Mouse (Mus musculus): ENCODE data around the gene Olfr545. TPM values are rescaled to one million over a fixed set of nuclear protein-coding genes. Genes with fewer than 3 reads are reported as not detected.

The Olfr545 gene
- polyA plus RNA-seq, 1 experiment, result not detected

DNA sequence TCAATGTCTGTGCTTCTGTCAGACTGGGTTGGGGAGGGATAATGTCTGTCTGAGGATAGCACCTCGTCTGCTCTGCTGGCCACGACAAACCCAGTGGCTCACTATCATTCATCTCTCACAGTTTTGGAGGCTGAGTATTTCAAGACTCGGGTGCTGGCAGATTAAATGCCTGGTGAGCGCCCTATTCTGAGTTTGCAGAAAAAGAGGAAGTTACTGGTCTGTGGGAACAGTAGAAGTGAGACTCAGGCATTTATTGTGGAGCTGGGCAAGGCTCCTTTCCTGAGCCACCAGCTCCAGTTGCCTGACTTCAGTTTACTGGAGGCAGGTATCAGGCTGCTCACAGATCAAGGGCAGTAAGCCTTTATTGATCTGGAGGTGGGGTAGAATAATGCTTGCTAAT lies 14.8 kb upstream of the Olfr545 start:
- Histone ChIP-seq H3K4me3 (ENCODE audit: extremely low read depth, insufficient read depth, insufficient read length) (no peak overlapping the region), H3K27me3 (ENCODE audit: control insufficient read depth, insufficient read depth, low read length) (0 out of 2 replicates have a peak, but pooled peaks cover 3% of the 10 kb centered on the region), H3K4me1 (ENCODE audit: control insufficient read depth, insufficient read depth, insufficient read length) (peaks cover 4% of the 10 kb centered on the region), H3K27ac (ENCODE audit: insufficient read depth, low read length) (no peak overlapping the region), H3K36me3 (ENCODE audit: control insufficient read depth, insufficient read depth, low read length) (no peaks in the 10 kb centered on the region)
- no peak for TF ChIP-seq CTCF (IDR thresholded peaks at IDR 0.05; ENCODE audit: extremely low read depth, insufficient read depth, insufficient read length, insufficient replicate concordance)
- TF ChIP-seq POLR2A (IDR thresholded peaks at IDR 0.05; ENCODE audit: low read depth, low read length), result no peak
- DNase-seq (ENCODE audit: low read depth in 1 of 2, low spot score in 2 of 2), result no peak
- 17% methylated on average over 4 of the region's 4 CpGs for WGBS

DNA sequence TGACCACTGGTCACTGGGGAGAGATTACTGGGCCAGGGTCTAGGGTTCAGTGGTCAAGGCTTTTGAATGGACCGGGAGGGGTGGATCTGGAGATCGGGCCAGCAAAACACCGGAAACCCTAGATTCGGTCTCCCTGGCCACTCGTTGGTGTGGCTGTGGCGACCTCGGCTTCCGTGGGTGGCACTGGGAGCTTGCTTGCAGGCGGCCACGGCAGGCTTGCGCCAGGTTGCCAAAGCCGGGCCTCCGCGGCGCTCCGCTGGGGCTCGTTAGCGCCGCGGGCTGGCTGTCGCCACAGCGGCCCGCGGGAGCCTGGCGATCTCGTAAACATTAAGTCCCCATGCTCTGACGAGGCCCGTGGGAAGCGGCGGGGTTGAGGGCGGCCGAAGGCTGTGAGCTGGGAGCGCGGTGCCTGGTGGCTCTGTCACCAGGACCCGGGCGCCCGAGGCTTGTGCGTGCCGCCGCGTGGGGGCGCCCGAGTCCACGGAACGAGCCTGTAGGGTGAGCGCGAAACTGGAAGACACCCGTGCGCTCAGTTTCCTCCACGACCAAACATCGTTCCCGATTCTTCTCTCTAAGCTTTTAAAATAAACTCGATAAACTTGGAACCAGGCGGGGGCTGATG lies 13.6 kb upstream of the Olfr545 start:
- 2% methylated on average over 54 of the region's 54 CpGs for WGBS
- DNase-seq (ENCODE audit: low read depth in 1 of 2, low spot score in 2 of 2), result peak; percentile 31 to 83
- Histone ChIP-seq H3K4me1 (ENCODE audit: control insufficient read depth, insufficient read depth, insufficient read length) (peaks cover 4% of the 10 kb centered on the region), H3K36me3 (ENCODE audit: control insufficient read depth, insufficient read depth, low read length) (no peaks in the 10 kb centered on the region), H3K27ac (ENCODE audit: insufficient read depth, low read length) (no peak overlapping the region), H3K4me3 (ENCODE audit: extremely low read depth, insufficient read depth, insufficient read length) (peak overlapping the region; percentile 45; the same call in 1 of the 2 replicates), H3K27me3 (ENCODE audit: control insufficient read depth, insufficient read depth, low read length) (0 out of 2 replicates have a peak, but pooled peaks cover 3% of the 10 kb centered on the region)
- TF ChIP-seq POLR2A (IDR thresholded peaks at IDR 0.05; ENCODE audit: low read depth, low read length) (no peak), CTCF (IDR thresholded peaks at IDR 0.05; ENCODE audit: extremely low read depth, insufficient read depth, insufficient read length, insufficient replicate concordance) (peak; percentile 90)

DNA sequence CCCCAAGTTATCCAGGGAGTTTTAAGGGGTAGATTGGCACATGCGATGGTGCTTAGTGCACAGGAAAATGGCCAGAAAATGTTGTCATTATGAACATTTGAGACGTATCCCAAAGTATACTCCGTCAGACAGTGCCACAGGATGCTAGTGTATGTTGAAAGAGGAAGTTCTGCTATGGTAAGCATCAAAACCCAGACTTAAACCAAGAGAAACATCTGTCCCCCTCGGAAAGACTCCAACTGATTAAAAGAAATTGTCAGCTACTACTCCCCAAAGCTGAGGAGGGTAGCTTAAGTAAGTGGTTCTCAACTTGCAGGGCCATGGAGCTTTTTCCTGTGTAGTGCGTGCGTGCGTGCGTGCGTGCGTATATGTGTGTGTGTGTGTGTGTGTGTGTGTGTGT lies 12.6 kb upstream of the Olfr545 start:
- Histone ChIP-seq H3K27me3 (ENCODE audit: control insufficient read depth, insufficient read depth, low read length) (0 out of 2 replicates have a peak, but pooled peaks cover 3% of the 10 kb centered on the region), H3K36me3 (ENCODE audit: control insufficient read depth, insufficient read depth, low read length) (no peaks in the 10 kb centered on the region), H3K27ac (ENCODE audit: insufficient read depth, low read length) (no peak overlapping the region), H3K4me1 (ENCODE audit: control insufficient read depth, insufficient read depth, insufficient read length) (peaks cover 4% of the 10 kb centered on the region), H3K4me3 (ENCODE audit: extremely low read depth, insufficient read depth, insufficient read length) (no peak overlapping the region)
- 56% methylated on average over 10 of the region's 10 CpGs for WGBS
- no peak for DNase-seq (ENCODE audit: low read depth in 1 of 2, low spot score in 2 of 2)
- TF ChIP-seq POLR2A (IDR thresholded peaks at IDR 0.05; ENCODE audit: low read depth, low read length) (no peak), CTCF (IDR thresholded peaks at IDR 0.05; ENCODE audit: extremely low read depth, insufficient read depth, insufficient read length, insufficient replicate concordance) (no peak)

DNA sequence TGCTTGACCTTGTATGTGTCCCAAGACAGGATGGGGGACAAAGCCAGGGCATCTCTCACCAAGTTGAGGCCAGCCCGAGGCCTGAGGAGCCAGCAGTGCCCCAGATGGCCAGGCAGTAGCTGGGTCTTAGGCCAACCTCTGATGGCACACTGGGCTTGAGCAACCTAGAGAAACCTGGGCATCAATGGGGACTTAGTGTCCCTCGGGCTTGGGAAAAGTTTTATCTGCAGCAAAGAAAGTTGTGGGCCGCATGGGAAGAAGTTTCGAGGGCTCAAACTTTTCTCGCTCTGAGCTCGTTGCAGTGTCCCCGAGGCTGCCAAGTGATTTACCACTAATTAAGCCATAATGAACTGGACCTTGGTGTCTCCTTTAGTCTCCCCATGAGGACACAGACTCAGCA lies 10.4 kb upstream of the Olfr545 start:
- no peak for DNase-seq (ENCODE audit: low read depth in 1 of 2, low spot score in 2 of 2)
- Histone ChIP-seq H3K27ac (ENCODE audit: insufficient read depth, low read length) (no peak overlapping the region), H3K4me3 (ENCODE audit: extremely low read depth, insufficient read depth, insufficient read length) (no peak overlapping the region), H3K36me3 (ENCODE audit: control insufficient read depth, insufficient read depth, low read length) (no peaks in the 10 kb centered on the region), H3K27me3 (ENCODE audit: control insufficient read depth, insufficient read depth, low read length) (0 out of 2 replicates have a peak, but pooled peaks cover 3% of the 10 kb centered on the region), H3K4me1 (ENCODE audit: control insufficient read depth, insufficient read depth, insufficient read length) (peaks cover 4% of the 10 kb centered on the region)
- 89% methylated on average over 7 of the region's 7 CpGs for WGBS
- TF ChIP-seq POLR2A (IDR thresholded peaks at IDR 0.05; ENCODE audit: low read depth, low read length), result no peak
- no peak for TF ChIP-seq CTCF (IDR thresholded peaks at IDR 0.05; ENCODE audit: extremely low read depth, insufficient read depth, insufficient read length, insufficient replicate concordance)

DNA sequence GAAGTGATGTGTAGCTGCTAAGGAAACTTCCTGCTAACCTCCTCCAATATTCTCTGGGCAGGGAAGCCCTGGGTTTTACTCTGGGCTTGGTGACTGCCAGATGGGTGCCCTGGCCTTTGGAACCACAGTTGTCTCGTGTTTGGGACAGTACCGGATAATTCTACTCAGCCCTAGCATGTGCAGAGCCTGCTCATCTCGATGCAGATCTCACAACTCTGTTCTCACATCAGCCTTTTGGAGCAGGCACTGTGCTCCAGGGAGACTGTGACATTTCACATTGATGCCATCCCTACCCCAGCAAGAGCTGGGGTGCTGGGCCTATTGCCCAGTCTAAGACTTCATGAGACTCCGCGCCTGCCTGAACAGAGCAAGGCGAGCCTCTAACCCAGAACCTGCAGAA lies 9.3 kb upstream of the Olfr545 start:
- TF ChIP-seq POLR2A (IDR thresholded peaks at IDR 0.05; ENCODE audit: low read depth, low read length), result no peak
- TF ChIP-seq CTCF (IDR thresholded peaks at IDR 0.05; ENCODE audit: extremely low read depth, insufficient read depth, insufficient read length, insufficient replicate concordance), result no peak
- no peaks in the 10 kb centered on the region for H3K36me3 ChIP-seq (ENCODE audit: control insufficient read depth, insufficient read depth, low read length)
- WGBS, result 92% methylated on average over 6 of the region's 6 CpGs
- no peak overlapping the region for H3K4me3 ChIP-seq (ENCODE audit: extremely low read depth, insufficient read depth, insufficient read length)
- peaks cover 4% of the 10 kb centered on the region for H3K4me1 ChIP-seq (ENCODE audit: control insufficient read depth, insufficient read depth, insufficient read length)
- DNase-seq (ENCODE audit: low read depth in 1 of 2, low spot score in 2 of 2), result no peak
- H3K27ac ChIP-seq (ENCODE audit: insufficient read depth, low read length), result no peak overlapping the region
- 0 out of 2 replicates have a peak, but pooled peaks cover 3% of the 10 kb centered on the region for H3K27me3 ChIP-seq (ENCODE audit: control insufficient read depth, insufficient read depth, low read length)

DNA sequence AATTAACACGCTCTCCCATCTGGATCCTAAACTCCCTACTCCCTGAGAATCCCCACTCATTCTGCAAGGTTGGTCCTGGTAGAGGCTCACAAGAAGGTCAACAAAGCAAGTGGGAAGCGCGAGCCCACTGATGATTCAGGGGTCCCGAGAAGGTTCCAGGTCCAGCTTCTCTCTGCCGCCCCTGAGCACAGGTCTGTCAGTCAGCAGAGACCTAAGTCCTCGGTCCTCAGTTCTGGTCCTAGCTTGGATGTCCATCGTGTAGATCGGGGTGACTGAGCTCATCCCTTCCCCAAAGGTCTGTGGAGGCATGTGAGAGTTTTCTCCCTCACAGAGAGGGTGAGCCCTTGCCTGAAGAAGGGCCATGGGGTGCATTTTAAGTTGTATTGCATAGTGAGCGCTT lies 8.7 kb upstream of the Olfr545 start:
- Histone ChIP-seq H3K27me3 (ENCODE audit: control insufficient read depth, insufficient read depth, low read length) (0 out of 2 replicates have a peak, but pooled peaks cover 3% of the 10 kb centered on the region), H3K4me3 (ENCODE audit: extremely low read depth, insufficient read depth, insufficient read length) (no peak overlapping the region), H3K36me3 (ENCODE audit: control insufficient read depth, insufficient read depth, low read length) (no peaks in the 10 kb centered on the region), H3K27ac (ENCODE audit: insufficient read depth, low read length) (no peak overlapping the region), H3K4me1 (ENCODE audit: control insufficient read depth, insufficient read depth, insufficient read length) (peaks cover 4% of the 10 kb centered on the region)
- 89% methylated on average over 9 of the region's 9 CpGs for WGBS
- no peak for DNase-seq (ENCODE audit: low read depth in 1 of 2, low spot score in 2 of 2)
- TF ChIP-seq CTCF (IDR thresholded peaks at IDR 0.05; ENCODE audit: extremely low read depth, insufficient read depth, insufficient read length, insufficient replicate concordance) (no peak), POLR2A (IDR thresholded peaks at IDR 0.05; ENCODE audit: low read depth, low read length) (no peak)

DNA sequence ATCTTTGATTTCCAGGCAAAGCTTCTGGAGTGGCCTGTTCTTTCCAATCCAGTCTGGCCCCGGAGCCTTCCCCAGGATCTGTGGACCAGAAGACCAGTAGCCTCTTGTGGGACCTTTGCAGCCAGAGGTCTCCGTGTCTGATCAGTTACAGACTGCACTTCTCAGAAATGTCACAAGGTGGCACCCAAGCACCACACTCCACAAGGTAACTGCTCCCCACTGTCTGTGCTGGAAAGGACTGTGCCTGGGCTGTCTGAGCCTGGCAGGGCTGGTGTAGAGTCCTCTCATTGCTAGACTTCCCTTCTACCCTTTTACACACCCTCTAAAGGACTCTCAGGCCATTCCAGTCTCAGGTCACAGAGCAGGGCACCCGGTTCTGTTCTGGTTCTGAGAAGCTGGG lies 7.5 kb upstream of the Olfr545 start:
- WGBS, result 41% methylated on average over 3 of the region's 3 CpGs

More for the DNA sequence above, 7.5 kb upstream of the Olfr545 start:
- Histone ChIP-seq H3K27ac (ENCODE audit: insufficient read depth, low read length) (no peak overlapping the region), H3K4me1 (ENCODE audit: control insufficient read depth, insufficient read depth, insufficient read length) (no peaks in the 10 kb centered on the region), H3K4me3 (ENCODE audit: extremely low read depth, insufficient read depth, insufficient read length) (no peak overlapping the region), H3K27me3 (ENCODE audit: control insufficient read depth, insufficient read depth, low read length) (no peaks in the 10 kb centered on the region), H3K36me3 (ENCODE audit: control insufficient read depth, insufficient read depth, low read length) (no peaks in the 10 kb centered on the region)
- TF ChIP-seq CTCF (IDR thresholded peaks at IDR 0.05; ENCODE audit: extremely low read depth, insufficient read depth, insufficient read length, insufficient replicate concordance) (peak; percentile 83; the same call in 1 of the 2 replicates), POLR2A (IDR thresholded peaks at IDR 0.05; ENCODE audit: low read depth, low read length) (no peak)
- peak; percentile 29 to 62 for DNase-seq (ENCODE audit: low read depth in 1 of 2, low spot score in 2 of 2)

Measured in spleen, adult 2 months (tissue).